Mouse (Mus musculus) C2C12 (cell line): ENCODE data around the gene Blm. TPM values are rescaled to one million over a fixed set of nuclear protein-coding genes. Genes with fewer than 3 reads are reported as not detected.

Experiments used
- H3K27me3 ChIP-seq: one replicate; pipeline ENCODE4 v1.6.1; 2011; ENCODE audit not compliant: control insufficient read depth, insufficient read depth, insufficient read length
- H3K36me3 ChIP-seq: one replicate; pipeline ENCODE4 v1.6.1; 2011; ENCODE audit not compliant: control insufficient read depth, insufficient read depth
- H3K4me3 ChIP-seq: one replicate; pipeline ENCODE4 v1.5.1; 2011; ENCODE audit warnings: mild to moderate bottlenecking, control low read depth; ENCODE audit not compliant: poor library complexity, insufficient read depth, severe bottlenecking
- H3K79me2 ChIP-seq: one replicate; pipeline ENCODE4 v1.6.1; 2011; ENCODE audit not compliant: control insufficient read depth, insufficient read depth
- H3K79me3 ChIP-seq: one replicate; pipeline ENCODE4 v1.6.1; 2011; ENCODE audit warnings: low read depth, control low read depth
- H3ac ChIP-seq: one replicate; pipeline ENCODE3; 2011; ENCODE audit warnings: low read depth; ENCODE audit not compliant: control insufficient read depth, insufficient read length
- CEBPB ChIP-seq: IDR thresholded peaks from one replicate; pipeline ENCODE4 v1.6.1; 2011; ENCODE audit warnings: low read depth, mild to moderate bottlenecking, control low read depth, moderate library complexity
- CTCF ChIP-seq: IDR thresholded peaks from one replicate; pipeline ENCODE4 v1.5.1; 2011; ENCODE audit not compliant: control insufficient read depth, insufficient read depth, insufficient read length
- FOSL1 ChIP-seq: IDR thresholded peaks from one replicate; pipeline ENCODE4 v1.8.0; 2011; ENCODE audit warnings: mild to moderate bottlenecking, low read length; ENCODE audit not compliant: poor library complexity, insufficient read depth, severe bottlenecking
- MAX ChIP-seq: IDR thresholded peaks from one replicate; pipeline ENCODE4 v1.6.1; 2011; ENCODE audit warnings: mild to moderate bottlenecking, control low read depth
- MYOD1 ChIP-seq: IDR thresholded peaks from one replicate; pipeline ENCODE4 v1.6.1; 2011; ENCODE audit warnings: low read depth; ENCODE audit not compliant: control insufficient read depth, insufficient read length
- MYOG ChIP-seq: IDR thresholded peaks from one replicate; pipeline ENCODE4 v1.6.1; 2011; ENCODE audit not compliant: control insufficient read depth, insufficient read length; ENCODE audit errors: extremely low read depth
- USF1 ChIP-seq: IDR thresholded peaks from one replicate; pipeline ENCODE4 v1.6.1; 2011; ENCODE audit warnings: low read depth, mild to moderate bottlenecking, control low read depth, moderate library complexity
- polyA plus RNA-seq: library from polyadenylated mRNA; unstranded; fragments of >200 nt; fragmentation: generic; extraction: Trizol; gene quantifications from one replicate; pipeline ENCODE4 v1.2.1, GENCODE M21; 2012; ENCODE audit warnings: missing spikeins

The Blm gene
- polyA plus RNA-seq, 1 experiment, result 2.6 TPM

DNA sequence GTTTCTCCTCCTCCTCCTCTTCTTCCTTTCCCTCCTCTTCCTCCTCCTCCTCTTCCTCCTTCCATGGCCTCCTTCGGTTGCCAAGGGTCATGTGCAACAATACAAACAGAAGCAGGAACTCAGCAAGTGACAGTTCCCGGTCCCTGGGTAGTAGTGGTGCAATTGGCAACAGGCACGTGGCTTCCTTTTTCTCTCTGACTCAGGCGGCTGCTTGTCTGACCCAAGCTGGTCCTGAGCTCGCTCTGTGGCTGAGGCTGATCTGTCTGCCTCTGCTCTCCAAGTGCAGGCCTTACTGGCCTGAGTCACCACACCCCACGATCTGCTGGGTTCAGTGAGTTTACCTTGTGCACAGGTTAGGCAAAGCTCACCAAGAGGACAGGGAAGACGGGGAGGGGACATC, 108.6 kb downstream of the Blm start:
- Histone ChIP-seq H3K36me3 (no peaks in the 10 kb centered on the region), H3K4me3 (no peak overlapping the region), H3K27me3 (no peaks in the 10 kb centered on the region), H3ac (no peak overlapping the region), H3K79me3 (no peaks in the 10 kb centered on the region), H3K79me2 (no peaks in the 10 kb centered on the region)
- TF ChIP-seq MYOG (no peak), MAX (no peak), CTCF (no peak), CEBPB (no peak), FOSL1 (no peak), MYOD1 (no peak), USF1 (no peak)

DNA sequence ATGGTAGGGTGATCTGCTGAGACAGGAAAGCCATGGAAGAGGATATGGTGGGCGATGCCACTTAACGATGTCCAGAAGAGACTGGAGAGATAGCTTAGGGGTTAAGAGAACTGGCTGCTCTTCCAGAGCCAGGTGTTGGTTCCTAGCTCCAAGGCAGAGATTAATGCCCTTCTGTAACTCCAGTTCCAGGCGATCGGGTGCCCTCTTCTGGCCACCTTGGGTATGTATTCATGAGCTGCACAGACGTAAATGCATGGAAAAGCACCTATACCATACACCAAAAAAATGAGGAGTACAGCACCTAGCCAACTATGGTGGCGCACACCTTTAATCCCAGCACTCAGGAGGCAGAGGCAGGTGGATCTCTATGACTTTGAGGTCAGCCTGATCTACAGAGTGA, 110.2 kb downstream of the Blm start:
- Histone ChIP-seq H3K79me3 (no peaks in the 10 kb centered on the region), H3ac (no peak overlapping the region), H3K27me3 (no peaks in the 10 kb centered on the region), H3K4me3 (no peak overlapping the region), H3K79me2 (no peaks in the 10 kb centered on the region), H3K36me3 (no peaks in the 10 kb centered on the region)
- no peak for TF ChIP-seq FOSL1
- TF ChIP-seq CTCF, result no peak
- TF ChIP-seq MAX, result no peak
- TF ChIP-seq CEBPB, result no peak
- TF ChIP-seq MYOG, result no peak
- TF ChIP-seq USF1, result no peak
- TF ChIP-seq MYOD1, result no peak

DNA sequence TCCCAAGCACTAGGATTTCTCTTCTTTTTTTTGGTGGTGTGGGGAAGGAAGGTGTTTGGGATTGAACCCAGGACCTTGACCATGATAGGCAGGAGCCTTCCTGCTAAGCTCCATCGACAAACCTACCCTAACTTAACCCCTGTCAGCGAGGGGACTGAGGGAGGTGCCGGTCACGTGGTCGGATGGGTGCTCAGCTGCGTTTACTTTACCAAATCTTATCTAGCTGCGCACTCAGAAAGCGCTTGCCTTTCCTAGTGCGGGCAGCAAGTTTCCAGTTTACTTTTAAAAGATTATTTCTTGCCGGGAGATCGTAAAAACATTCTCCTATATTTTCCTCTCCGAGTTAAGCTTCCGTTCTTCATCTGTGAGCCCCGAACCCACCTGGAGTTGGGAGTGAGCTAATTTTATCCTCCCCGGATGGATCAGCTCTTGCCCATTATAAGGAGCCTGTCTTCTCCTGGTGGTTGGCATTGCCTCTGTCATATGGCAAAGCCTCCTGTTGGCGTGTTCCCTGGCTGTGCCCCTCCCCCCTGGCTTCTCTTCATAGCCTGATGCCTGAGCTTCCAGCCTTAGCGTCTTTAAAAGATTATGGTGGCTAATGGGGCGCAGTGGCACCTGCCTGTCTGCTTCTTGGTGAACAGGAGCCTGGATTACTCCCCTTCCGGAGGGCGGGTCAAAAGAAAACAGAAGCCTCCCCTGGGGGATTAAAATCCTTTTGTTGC, 112.0 kb downstream of the Blm start:
- Histone ChIP-seq H3K79me2 (no peaks in the 10 kb centered on the region), H3ac (no peak overlapping the region), H3K79me3 (no peaks in the 10 kb centered on the region), H3K36me3 (no peaks in the 10 kb centered on the region), H3K4me3 (no peak overlapping the region), H3K27me3 (no peaks in the 10 kb centered on the region)
- TF ChIP-seq MYOG (no peak), USF1 (no peak)

DNA sequence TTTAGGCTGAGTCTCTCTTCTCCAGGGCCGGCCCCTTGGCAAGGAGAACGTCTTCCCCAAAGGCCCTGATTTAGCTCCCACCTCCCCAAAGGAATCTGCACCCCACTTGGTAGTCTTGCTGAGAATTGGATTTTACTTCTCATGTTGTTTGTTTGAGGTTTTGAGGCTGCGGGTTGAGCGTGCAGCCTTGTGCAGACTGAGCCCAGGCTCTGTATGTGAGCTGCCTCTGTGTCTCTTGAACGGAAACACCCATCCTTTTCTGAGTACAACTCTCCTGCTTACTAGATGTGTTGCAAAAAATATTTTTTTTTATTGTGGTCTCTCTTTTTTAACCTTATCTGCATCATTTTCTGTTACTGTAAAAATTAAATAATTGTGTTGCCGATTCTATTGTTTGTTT, 113.3 kb downstream of the Blm start:
- Histone ChIP-seq H3K79me2 (no peaks in the 10 kb centered on the region), H3K79me3 (no peaks in the 10 kb centered on the region), H3ac (no peak overlapping the region), H3K4me3 (no peak overlapping the region), H3K36me3 (no peaks in the 10 kb centered on the region), H3K27me3 (no peaks in the 10 kb centered on the region)
- TF ChIP-seq USF1, result no peak
- TF ChIP-seq MYOD1, result no peak
- TF ChIP-seq FOSL1, result no peak
- no peak for TF ChIP-seq CEBPB
- TF ChIP-seq MAX, result no peak
- no peak for TF ChIP-seq MYOG
- no peak for TF ChIP-seq CTCF

DNA sequence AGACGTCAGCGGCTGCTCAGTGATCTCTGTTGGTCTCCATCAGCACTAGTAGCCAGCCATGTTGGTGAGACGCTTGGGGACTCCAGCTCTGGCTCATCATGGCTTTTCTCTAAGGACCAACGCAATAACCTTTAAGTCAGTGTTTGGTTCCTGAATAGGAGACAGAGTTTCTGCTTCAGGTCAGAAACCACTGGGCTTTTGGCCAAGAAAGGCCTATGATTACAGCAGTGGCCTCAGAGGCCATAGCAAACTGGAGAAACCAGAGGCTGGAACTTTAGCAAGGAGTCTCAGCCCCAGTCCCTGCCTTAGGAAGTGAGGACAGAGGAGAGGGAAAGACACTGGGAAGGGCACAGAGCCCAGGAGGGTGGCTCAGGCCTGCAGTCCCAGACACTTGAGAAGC, 114.3 kb downstream of the Blm start:
- Histone ChIP-seq H3K79me3 (no peaks in the 10 kb centered on the region), H3K79me2 (no peaks in the 10 kb centered on the region), H3K36me3 (no peaks in the 10 kb centered on the region), H3K27me3 (no peaks in the 10 kb centered on the region), H3K4me3 (no peak overlapping the region), H3ac (no peak overlapping the region)
- TF ChIP-seq MAX (no peak), FOSL1 (no peak), CTCF (no peak), CEBPB (no peak), USF1 (no peak)

DNA sequence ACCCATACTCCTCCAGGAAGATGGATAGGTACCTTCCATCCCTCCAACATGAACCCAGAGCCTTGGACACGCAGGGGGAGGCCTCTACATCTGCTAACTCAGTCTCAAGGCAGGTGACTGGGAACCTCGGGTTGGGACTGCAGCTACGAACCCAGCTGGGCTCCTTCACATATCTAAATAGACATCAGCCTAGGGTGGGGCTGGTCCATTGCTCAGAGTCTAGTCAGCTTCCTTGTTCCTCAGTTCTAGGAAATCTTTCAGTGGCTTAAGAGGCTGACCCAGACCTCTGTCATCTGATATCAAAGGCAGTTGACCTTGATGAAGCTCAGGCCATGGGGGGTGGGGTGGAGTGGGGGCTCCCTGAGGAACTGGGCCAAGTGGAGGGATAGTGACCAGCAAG, 115.6 kb downstream of the Blm start:
- no peak overlapping the region for H3K4me3 ChIP-seq
- no peaks in the 10 kb centered on the region for H3K27me3 ChIP-seq
- H3K79me2 ChIP-seq, result no peaks in the 10 kb centered on the region
- no peaks in the 10 kb centered on the region for H3K36me3 ChIP-seq
- H3ac ChIP-seq, result no peak overlapping the region
- H3K79me3 ChIP-seq, result no peaks in the 10 kb centered on the region
- no peak for TF ChIP-seq FOSL1
- TF ChIP-seq MYOG, result no peak
- TF ChIP-seq MYOD1, result no peak
- no peak for TF ChIP-seq CEBPB
- TF ChIP-seq CTCF, result no peak
- no peak for TF ChIP-seq USF1
- TF ChIP-seq MAX, result no peak
